Mouse (Mus musculus): ENCODE results near the gene Poc1b.

DNA sequence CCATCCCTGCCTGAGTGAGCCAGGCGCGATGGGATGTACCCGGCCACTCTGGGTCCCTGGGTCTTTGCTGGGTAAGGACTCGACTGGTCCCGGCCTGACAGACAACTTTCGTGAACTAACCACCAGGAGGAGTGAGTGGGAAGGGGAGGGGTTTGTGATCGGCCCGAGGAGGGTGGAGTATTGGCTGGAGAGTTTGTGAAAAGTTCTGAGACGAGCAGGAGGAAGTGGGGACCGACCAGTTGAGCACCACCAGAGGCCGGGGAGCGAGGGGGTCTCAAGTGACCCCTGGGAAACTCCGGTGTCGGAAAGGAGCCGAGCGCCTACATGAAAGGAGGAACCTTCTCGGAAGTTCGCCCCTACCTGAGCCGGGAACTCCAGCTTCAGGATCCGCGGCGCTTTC lies 1.1 kb downstream of the Poc1b start, which contains the start of gene Galnt4:
- TF ChIP-seq TCF12 (IDR thresholded peaks at IDR 0.05; ENCODE audit: insufficient read depth, poor library complexity, severe bottlenecking): no peak
- TF ChIP-seq POLR2A (IDR thresholded peaks at IDR 0.05; ENCODE audit: insufficient read length, low read depth): peak; percentile 49
- peak; percentile 26 for TF ChIP-seq MAX (IDR thresholded peaks at IDR 0.05; ENCODE audit: low read depth)
- no peak for TF ChIP-seq MYOD1 (IDR thresholded peaks at IDR 0.05; ENCODE audit: control insufficient read depth in 1 of 3, insufficient read length in 2 of 3, low read depth in 2 of 3)

Measured in myocyte (in vitro differentiated cells).